ENCODE assay signal across 7 mouse cellular contexts in the genomic region with DNA sequence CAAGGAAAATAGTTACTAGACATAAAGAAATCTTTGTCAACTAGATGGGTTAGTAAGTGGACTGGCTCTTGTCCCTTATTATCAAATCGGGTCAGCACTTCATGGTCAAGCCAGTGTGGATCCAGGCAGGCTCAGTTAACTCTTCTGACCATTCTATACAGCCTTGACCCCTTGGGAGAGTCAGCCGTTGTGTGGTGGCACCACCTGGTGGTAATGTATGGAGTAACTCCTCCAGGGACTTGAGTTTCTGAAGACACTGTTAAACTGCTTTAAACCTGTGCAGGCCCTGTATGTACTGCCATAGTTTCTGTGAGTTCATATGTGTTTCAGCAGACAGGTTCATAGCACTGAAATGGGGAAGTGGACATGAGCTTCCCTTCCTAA. TPM values are rescaled to one million over a fixed set of nuclear protein-coding genes. Genes with fewer than 3 reads are reported as not detected.
A peak's percentile ranks its signal among the peaks of the same experiment; 100 is the strongest.
DNase-seq lines count a peak whose midpoint lies in the region; ATAC-seq lines count a peak whose summit lies in the region.

No protein-coding gene starts in this region.

- intact Hi-C loops in gastrocnemius, postnatal 14 days (cut with DNase I; ENCODE audit: low total_unique reads) = loop anchor here (2.0 kb wide), 1 partner anchor 160 kb away; no protein-coding TSS in a partner anchor

- H3K4me3 ChIP-seq in limb, embryonic 11.5 days (ENCODE audit: low read depth, low read length) = no peak overlapping the region
- H3K4me3 ChIP-seq in stomach, embryonic 15.5 days (replicated peaks) = no peak overlapping the region

- WGBS in limb, embryonic 11.5 days = 11% methylated on average over 2 of the region's 2 CpGs
- 2% methylated on average over 2 of the region's 2 CpGs for WGBS in stomach, embryonic 15.5 days

- H3K4me2 ChIP-seq in limb, embryonic 11.5 days (ENCODE audit: low read depth, severe bottlenecking) = no peak overlapping the region
- no peak overlapping the region for H3K4me2 ChIP-seq in stomach, embryonic 15.5 days

- DNase-seq in adrenal gland, adult 18-20 months (ENCODE audit: low spot score in 2 of 2) = peak; percentile 77 to 84
- peak; percentile 89 to 94 for DNase-seq in cerebellum, postnatal 36 days
- peak; percentile 78 for DNase-seq in gastrocnemius, postnatal 14 days
- peak; percentile 85 for DNase-seq in kidney, adult 18-20 months
- DNase-seq in limb, embryonic 11.5 days (ENCODE audit: low spot score) = peak; percentile 89
- DNase-seq in monocyte, adult 2 months (ENCODE audit: low read depth in 1 of 2, low spot score in 2 of 2) = peak; percentile 12 to 41

- no peaks in the 10 kb centered on the region for H3K9me3 ChIP-seq in limb, embryonic 11.5 days (ENCODE audit: control insufficient read depth, low read length)
- H3K9me3 ChIP-seq in stomach, embryonic 15.5 days = no peaks in the 10 kb centered on the region

- H3K27ac ChIP-seq in limb, embryonic 11.5 days (replicated peaks; ENCODE audit: low read depth, low read length) = no peak overlapping the region
- no peak overlapping the region for H3K27ac ChIP-seq in stomach, embryonic 15.5 days

- no peaks in the 10 kb centered on the region for H3K36me3 ChIP-seq in limb, embryonic 11.5 days (ENCODE audit: control insufficient read depth, insufficient read depth, low read length)
- no peaks in the 10 kb centered on the region for H3K36me3 ChIP-seq in stomach, embryonic 15.5 days

- H3K4me1 ChIP-seq in limb, embryonic 11.5 days (ENCODE audit: control insufficient read depth, insufficient read depth, low read length) = no peaks in the 10 kb centered on the region
- H3K4me1 ChIP-seq in stomach, embryonic 15.5 days = no peaks in the 10 kb centered on the region

- H3K9ac ChIP-seq in limb, embryonic 11.5 days (ENCODE audit: low read length) = no peak overlapping the region
- H3K9ac ChIP-seq in stomach, embryonic 15.5 days = no peak overlapping the region

- ATAC-seq in limb, embryonic 11.5 days (ENCODE audit: insufficient number of reproducible peaks, low FRiP score, low TSS enrichment, low read depth) = peak; percentile 59
- ATAC-seq in stomach, embryonic 15.5 days (ENCODE audit: insufficient read depth, low FRiP score, low read depth) = 0 out of 2 replicates have a peak, but pooled peaks have one; percentile 36

- no peaks in the 10 kb centered on the region for H3K27me3 ChIP-seq in limb, embryonic 11.5 days (ENCODE audit: control insufficient read depth, insufficient read depth, low read length)
- no peaks in the 10 kb centered on the region for H3K27me3 ChIP-seq in stomach, embryonic 15.5 days (replicated peaks)

RNA-seq across cellular contexts. Expression of a gene that starts 35.0 kb away (rescaled TPM):
- total RNA-seq in adrenal gland, adult 18-20 months (2021) = 100 to 1,000 TPM in 1 of 2 experiments, 10 to 100 TPM in 1; 92.4 to 105 TPM
- 1 to 10 TPM; 8.5 to 9.3 TPM for total RNA-seq in gastrocnemius, postnatal 14 days (2021)
- 6.7 and 7.3 TPM in 2 replicates for polyA plus RNA-seq in limb, embryonic 11.5 days (2014; fragmentation: Nextera tagmentation; extraction: Ambion mirVana)
- 11.0 and 11.3 TPM in 2 replicates for polyA plus RNA-seq in stomach, embryonic 15.5 days (2015; fragmentation: Nextera tagmentation; extraction: Ambion mirVana)

Comparison
In these comparisons a context has a peak if more than half of its experiments do, and no peak if none do; other contexts are left out.
1. DNase-seq: peak in every context shown above with its lines; median percentile 92 in cerebellum, postnatal 36 days; 89 in limb, embryonic 11.5 days; 85 in kidney, adult 18-20 months; 80 in adrenal gland, adult 18-20 months; 78 in gastrocnemius, postnatal 14 days; 26 in monocyte, adult 2 months.
2. RNA of a gene that starts 35.0 kb away (total RNA-seq): 92.4 to 105 TPM in adrenal gland, adult 18-20 months; 8.5 to 9.3 TPM in gastrocnemius, postnatal 14 days; every median in the first group is over 4 times any median in the second.